In the genomic region with DNA sequence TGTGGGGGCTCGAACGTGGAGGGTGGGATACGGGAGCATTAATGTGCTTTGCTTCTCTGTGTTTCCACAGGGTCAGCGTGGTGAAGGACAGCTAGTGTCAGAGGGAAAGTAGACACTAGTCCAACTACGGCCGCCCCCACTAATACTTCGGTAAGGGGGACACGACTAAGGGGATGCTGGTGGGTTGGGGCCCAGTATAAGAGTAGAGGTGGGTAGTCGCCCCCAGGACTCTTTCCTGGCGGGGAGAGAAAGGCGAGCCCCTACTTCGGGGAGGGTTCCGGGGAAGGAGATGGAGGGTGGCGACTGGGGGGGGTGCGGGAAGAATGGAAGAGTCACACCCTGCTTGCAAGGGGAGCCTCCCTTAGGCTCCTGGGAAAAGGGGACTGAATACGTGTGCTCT, we compare ENCODE assay signal across 8 mouse cellular contexts. TPM values are rescaled to one million over a fixed set of nuclear protein-coding genes. Genes with fewer than 3 reads are reported as not detected.
DNase-seq lines count a peak whose midpoint lies in the region; ATAC-seq and TF ChIP-seq lines count a peak whose summit lies in the region.

No protein-coding gene starts in this region.

- WGBS in embryonic facial prominence, embryonic 14.5 days = 25% methylated on average over 13 of the region's 16 CpGs
- 16% methylated on average over 16 of the region's 16 CpGs for WGBS in hindbrain, embryonic 11.5 days
- WGBS in liver, embryonic 14.5 days (ENCODE audit: insufficient replicate concordance) = 14% methylated on average over 16 of the region's 16 CpGs
- 21% methylated on average over 16 of the region's 16 CpGs for WGBS in stomach, embryonic 14.5 days

- H3K9me3 ChIP-seq in megakaryocyte, embryonic 14.5 days = peaks cover 11% of the 10 kb centered on the region
- no peaks in the 10 kb centered on the region for H3K9me3 ChIP-seq in embryonic facial prominence, embryonic 14.5 days (ENCODE audit: control insufficient read depth, low read length)
- H3K9me3 ChIP-seq in hindbrain, embryonic 11.5 days (ENCODE audit: control insufficient read depth, low read length) = no peaks in the 10 kb centered on the region
- H3K9me3 ChIP-seq in liver, embryonic 14.5 days (ENCODE audit: control insufficient read depth, low read length) = no peaks in the 10 kb centered on the region
- no peaks in the 10 kb centered on the region for H3K9me3 ChIP-seq in stomach, embryonic 14.5 days (ENCODE audit: control insufficient read depth, low read depth, low read length)

- no peak for TF ChIP-seq EP300 in liver, embryonic 14.5 days (IDR thresholded peaks at IDR 0.05; ENCODE audit: low read depth)

- DNase-seq in embryonic facial prominence, embryonic 14.5 days (ENCODE audit: low spot score) = no peak
- DNase-seq in hindbrain, embryonic 11.5 days (ENCODE audit: low spot score) = peak; percentile 6
- no peak for DNase-seq in liver, embryonic 14.5 days (ENCODE audit: low read depth in 3 of 3, low spot score in 3 of 3)
- no peak for DNase-seq in layer of hippocampus, adult 9-10 months (ENCODE audit: low spot score)
- DNase-seq in spleen, postnatal 36 days (ENCODE audit: low spot score in 2 of 2) = no peak

- no peak for ATAC-seq in megakaryocyte, adult 5-6 weeks (ENCODE audit: poor library complexity, severe bottlenecking)
- ATAC-seq in embryonic facial prominence, embryonic 14.5 days (ENCODE audit: low read depth) = no peak
- ATAC-seq in hindbrain, embryonic 11.5 days (ENCODE audit: low FRiP score) = no peak
- ATAC-seq in liver, embryonic 14.5 days (ENCODE audit: insufficient read depth) = peak; percentile 9; the same call in 1 of the 2 replicates
- no peak for ATAC-seq in stomach, embryonic 14.5 days (ENCODE audit: insufficient number of reproducible peaks, insufficient read depth, low FRiP score, low read depth)

- H3K4me1 ChIP-seq in megakaryocyte, embryonic 14.5 days = peaks cover 27% of the 10 kb centered on the region
- no peaks in the 10 kb centered on the region for H3K4me1 ChIP-seq in embryonic facial prominence, embryonic 14.5 days (ENCODE audit: control insufficient read depth, insufficient read depth, low read length)
- no peaks in the 10 kb centered on the region for H3K4me1 ChIP-seq in hindbrain, embryonic 11.5 days (replicated peaks; ENCODE audit: control insufficient read depth, insufficient read depth, low read length)
- H3K4me1 ChIP-seq in liver, embryonic 14.5 days (replicated peaks; ENCODE audit: control insufficient read depth in 2 of 2, insufficient read depth in 2 of 2, low read length in 1 of 2) = peaks cover 3 to 10% of the 10 kb centered on the region in 2 experiments; a peak in 2 of 4 replicates
- no peaks in the 10 kb centered on the region for H3K4me1 ChIP-seq in stomach, embryonic 14.5 days (ENCODE audit: control insufficient read depth, insufficient read depth, low read length)

- H3K36me3 ChIP-seq in megakaryocyte, embryonic 14.5 days (replicated peaks; ENCODE audit: low read length) = no peaks in the 10 kb centered on the region
- H3K36me3 ChIP-seq in embryonic facial prominence, embryonic 14.5 days (ENCODE audit: control insufficient read depth, insufficient read depth, low read length) = no peaks in the 10 kb centered on the region
- no peaks in the 10 kb centered on the region for H3K36me3 ChIP-seq in hindbrain, embryonic 11.5 days (ENCODE audit: control insufficient read depth, insufficient read depth, low read length)
- H3K36me3 ChIP-seq in liver, embryonic 14.5 days (replicated peaks; ENCODE audit: control insufficient read depth, insufficient read depth, low read depth) = no peaks in the 10 kb centered on the region
- H3K36me3 ChIP-seq in stomach, embryonic 14.5 days (ENCODE audit: control insufficient read depth, insufficient read depth, low read length) = no peaks in the 10 kb centered on the region

- peaks cover 40% of the 10 kb centered on the region for H3K27me3 ChIP-seq in megakaryocyte, embryonic 14.5 days (replicated peaks)
- no peaks in the 10 kb centered on the region for H3K27me3 ChIP-seq in embryonic facial prominence, embryonic 14.5 days (replicated peaks; ENCODE audit: control insufficient read depth, insufficient read depth, low read length)
- H3K27me3 ChIP-seq in hindbrain, embryonic 11.5 days (ENCODE audit: control insufficient read depth, insufficient read depth, low read length) = no peaks in the 10 kb centered on the region
- peaks cover 2% of the 10 kb centered on the region; the same call in 1 of the 2 replicates for H3K27me3 ChIP-seq in liver, embryonic 14.5 days (ENCODE audit: control insufficient read depth, insufficient read depth, low read length)
- no peaks in the 10 kb centered on the region for H3K27me3 ChIP-seq in stomach, embryonic 14.5 days (ENCODE audit: control insufficient read depth, insufficient read depth, low read length)

- H3K4me3 ChIP-seq in megakaryocyte, embryonic 14.5 days (replicated peaks) = peak overlapping the region; percentile 93
- peak overlapping the region; percentile 56 for H3K4me3 ChIP-seq in embryonic facial prominence, embryonic 14.5 days (ENCODE audit: low read depth, low read length)
- H3K4me3 ChIP-seq in hindbrain, embryonic 11.5 days (ENCODE audit: low read depth, low read length) = peak overlapping the region; percentile 55
- peak overlapping the region; percentile 64 to 69 for H3K4me3 ChIP-seq in liver, embryonic 14.5 days (ENCODE audit: insufficient read depth in 1 of 2, low read depth in 2 of 2, low read length in 2 of 2)
- peak overlapping the region; percentile 51 for H3K4me3 ChIP-seq in stomach, embryonic 14.5 days (ENCODE audit: low read depth, low read length)

- no peak overlapping the region; the same call in 1 of the 2 replicates for H3K9ac ChIP-seq in embryonic facial prominence, embryonic 14.5 days (ENCODE audit: low read depth, low read length)
- 0 out of 2 replicates have a peak overlapping the region, but pooled peaks have one; percentile 23 for H3K9ac ChIP-seq in hindbrain, embryonic 11.5 days (ENCODE audit: low read depth, low read length)
- peak overlapping the region; percentile 60; the same call in 1 of the 2 replicates for H3K9ac ChIP-seq in liver, embryonic 14.5 days (replicated peaks)
- H3K9ac ChIP-seq in stomach, embryonic 14.5 days (replicated peaks; ENCODE audit: low read depth, low read length) = no peak overlapping the region

- no peak overlapping the region for H3K27ac ChIP-seq in embryonic facial prominence, embryonic 14.5 days (replicated peaks; ENCODE audit: low read depth, low read length)
- H3K27ac ChIP-seq in hindbrain, embryonic 11.5 days (ENCODE audit: low read depth, low read length) = no peak overlapping the region
- H3K27ac ChIP-seq in liver, embryonic 14.5 days = no peak overlapping the region
- peak overlapping the region; percentile 6; the same call in 1 of the 2 replicates for H3K27ac ChIP-seq in stomach, embryonic 14.5 days (ENCODE audit: low read length)

- no peak for TF ChIP-seq CTCF in liver, embryonic 14.5 days (IDR thresholded peaks at IDR 0.05; ENCODE audit: low read depth)

- peak overlapping the region; percentile 71 for H3K4me2 ChIP-seq in embryonic facial prominence, embryonic 14.5 days (ENCODE audit: low read depth, low read length)
- peak overlapping the region; percentile 68 for H3K4me2 ChIP-seq in hindbrain, embryonic 11.5 days (replicated peaks; ENCODE audit: low read depth, low read length)
- H3K4me2 ChIP-seq in liver, embryonic 14.5 days (ENCODE audit: low read depth) = peak overlapping the region; percentile 79
- peak overlapping the region; percentile 57 for H3K4me2 ChIP-seq in stomach, embryonic 14.5 days (replicated peaks; ENCODE audit: low read depth, low read length)

RNA-seq across cellular contexts. Expression of gene Bcorl1, which starts 1.6 kb away (rescaled TPM):
- 3.6 and 10.5 TPM in 2 replicates for polyA plus RNA-seq in megakaryocyte, embryonic 14.5 days (2012; ENCODE audit: insufficient read depth, low replicate concordance)
- total RNA-seq in megakaryocyte, adult 5-6 weeks (2015) = 4.6 and 5.5 TPM in 2 replicates
- 3.3 and 4.0 TPM in 2 replicates for total RNA-seq in megakaryocyte, adult 5-6 weeks (2017)
- 6.7 and 7.0 TPM in 2 replicates for polyA plus RNA-seq in embryonic facial prominence, embryonic 14.5 days (2014; fragmentation: Nextera tagmentation; extraction: Ambion mirVana)
- polyA plus RNA-seq in hindbrain, embryonic 11.5 days (2014; fragmentation: Nextera tagmentation; extraction: Ambion mirVana) = 5.6 and 8.2 TPM in 2 replicates
- 2.1 and 2.3 TPM in 2 replicates for polyA plus RNA-seq in liver, embryonic 14.5 days (2012; rRNA removed)
- 3.5 and 3.9 TPM in 2 replicates for polyA plus RNA-seq in liver, embryonic 14.5 days (2014; fragmentation: Nextera tagmentation; extraction: Ambion mirVana)
- 8.0 and 9.3 TPM in 2 replicates for polyA plus RNA-seq in stomach, embryonic 14.5 days (2014; fragmentation: Nextera tagmentation; extraction: Ambion mirVana)

Comparison
In these comparisons a context has a peak if more than half of its experiments do, and no peak if none do; other contexts are left out.
1. H3K9ac ChIP-seq: peak in hindbrain, embryonic 11.5 days (single experiment) and liver, embryonic 14.5 days (single experiment); none in embryonic facial prominence, embryonic 14.5 days (single experiment) and stomach, embryonic 14.5 days (single experiment).
2. Peak in every context shown above with its lines, with median percentiles within 50 percentile points of each other: H3K4me3 ChIP-seq and H3K4me2 ChIP-seq.